Mouse (Mus musculus): ENCODE measurements around the gene Rgs11.

- no peak for TF ChIP-seq CTCF (IDR thresholded peaks at IDR 0.05; ENCODE audit: extremely low read depth, insufficient read depth, low read length)
- TF ChIP-seq POLR2A (IDR thresholded peaks at IDR 0.05; ENCODE audit: extremely low read depth, insufficient read depth, low read length) = no peak
Measured at GRCm38 (mm10) chr17:26162736-26163135, 40.0 kb upstream of the Rgs11 start.
